Comparison of ENCODE assay signal across 18 mouse cellular contexts in the genomic region with DNA sequence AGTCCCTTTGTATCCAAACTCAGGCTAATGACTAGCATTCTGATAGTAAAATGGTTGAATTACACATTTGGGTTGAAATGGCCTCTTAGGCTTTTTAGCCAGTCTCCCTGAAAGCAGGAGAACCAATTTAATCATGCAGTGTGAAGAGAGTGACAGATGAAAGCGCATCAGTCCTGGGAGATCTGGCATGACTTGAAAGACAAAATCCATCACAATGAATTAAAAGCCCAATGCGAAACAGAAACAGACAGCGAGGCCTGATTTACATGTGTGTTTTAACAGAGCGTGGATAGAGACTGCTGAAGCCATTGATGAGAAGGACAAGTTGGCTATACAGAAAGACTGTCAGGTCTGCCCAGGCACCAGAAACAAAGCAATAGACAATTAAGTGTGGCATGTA.
DNase-seq lines count a peak whose midpoint lies in the region; ATAC-seq lines count a peak whose summit lies in the region.
"Had no signal": no experiment of that assay in that cellular context is flagged by ENCODE, and none has a peak within 500 bp of the region (broad histone marks: within the 10 kb centered on the region; RNA-seq: fewer than 3 reads in every experiment).

No protein-coding gene starts in this region.

- no peaks in the 10 kb centered on the region for H3K27me3 ChIP-seq in embryonic facial prominence, embryonic 11.5 days (ENCODE audit: control insufficient read depth, insufficient read depth, low read length)
- H3K27me3 ChIP-seq in embryonic facial prominence, embryonic 10.5 days (replicated peaks; ENCODE audit: low read depth, poor library complexity, severe bottlenecking): no peaks in the 10 kb centered on the region
- H3K27me3 ChIP-seq in hindbrain, embryonic 11.5 days (ENCODE audit: control insufficient read depth, insufficient read depth, low read length): no peaks in the 10 kb centered on the region
- no peaks in the 10 kb centered on the region for H3K27me3 ChIP-seq in midbrain, embryonic 13.5 days
- H3K27me3 ChIP-seq: embryonic facial prominence, embryonic 13.5 days; liver, embryonic 15.5 days had no signal

- no peaks in the 10 kb centered on the region for H3K36me3 ChIP-seq in embryonic facial prominence, embryonic 11.5 days (replicated peaks; ENCODE audit: control insufficient read depth, insufficient read depth, low read depth, low read length)
- H3K36me3 ChIP-seq in embryonic facial prominence, embryonic 10.5 days (replicated peaks): no peaks in the 10 kb centered on the region
- H3K36me3 ChIP-seq in hindbrain, embryonic 11.5 days (ENCODE audit: control insufficient read depth, insufficient read depth, low read length): no peaks in the 10 kb centered on the region
- no peaks in the 10 kb centered on the region for H3K36me3 ChIP-seq in midbrain, embryonic 13.5 days
- H3K36me3 ChIP-seq: embryonic facial prominence, embryonic 13.5 days; limb, embryonic 10.5 days; liver, embryonic 15.5 days had no signal

- no peak for ATAC-seq in embryonic facial prominence, embryonic 11.5 days (replicated peaks; ENCODE audit: insufficient number of reproducible peaks, low FRiP score, low TSS enrichment, low read depth)
- ATAC-seq in hindbrain, embryonic 11.5 days (ENCODE audit: low FRiP score): peak; percentile 82
- ATAC-seq in midbrain, embryonic 13.5 days: peak; percentile 96

- H3K9ac ChIP-seq in embryonic facial prominence, embryonic 11.5 days (replicated peaks; ENCODE audit: low read length): no peak overlapping the region
- H3K9ac ChIP-seq in hindbrain, embryonic 11.5 days (ENCODE audit: low read depth, low read length): no peak overlapping the region
- no peak overlapping the region for H3K9ac ChIP-seq in midbrain, embryonic 13.5 days (replicated peaks)
- H3K9ac ChIP-seq: embryonic facial prominence, embryonic 13.5 days; liver, embryonic 15.5 days had no signal

- H3K4me1 ChIP-seq in embryonic facial prominence, embryonic 11.5 days (ENCODE audit: control insufficient read depth, insufficient read depth, low read length): no peaks in the 10 kb centered on the region
- H3K4me1 ChIP-seq in embryonic facial prominence, embryonic 10.5 days: no peaks in the 10 kb centered on the region
- H3K4me1 ChIP-seq in hindbrain, embryonic 11.5 days (replicated peaks; ENCODE audit: control insufficient read depth, insufficient read depth, low read length): no peaks in the 10 kb centered on the region
- H3K4me1 ChIP-seq in midbrain, embryonic 13.5 days (replicated peaks): 0 out of 2 replicates have a peak, but pooled peaks cover 4% of the 10 kb centered on the region
- H3K4me1 ChIP-seq: embryonic facial prominence, embryonic 13.5 days; limb, embryonic 10.5 days; liver, embryonic 15.5 days had no signal

- 67% methylated on average over 4 of the region's 4 CpGs for WGBS in embryonic facial prominence, embryonic 11.5 days
- 63% methylated on average over 4 of the region's 4 CpGs for WGBS in embryonic facial prominence, embryonic 10.5 days
- 37% methylated on average over 4 of the region's 4 CpGs for WGBS in hindbrain, embryonic 11.5 days
- WGBS in midbrain, embryonic 13.5 days: 7% methylated on average over 4 of the region's 4 CpGs

- no peak overlapping the region for H3K4me3 ChIP-seq in embryonic facial prominence, embryonic 11.5 days (ENCODE audit: low read depth, low read length)
- no peak overlapping the region for H3K4me3 ChIP-seq in embryonic facial prominence, embryonic 10.5 days
- no peak overlapping the region for H3K4me3 ChIP-seq in hindbrain, embryonic 11.5 days (ENCODE audit: low read depth, low read length)
- no peak overlapping the region for H3K4me3 ChIP-seq in midbrain, embryonic 13.5 days (replicated peaks)
- H3K4me3 ChIP-seq: embryonic facial prominence, embryonic 13.5 days; limb, embryonic 10.5 days; liver, embryonic 15.5 days had no signal

- no peaks in the 10 kb centered on the region for H3K9me3 ChIP-seq in embryonic facial prominence, embryonic 11.5 days (replicated peaks; ENCODE audit: control insufficient read depth, low read length)
- no peaks in the 10 kb centered on the region for H3K9me3 ChIP-seq in embryonic facial prominence, embryonic 10.5 days
- H3K9me3 ChIP-seq in hindbrain, embryonic 11.5 days (ENCODE audit: control insufficient read depth, low read length): no peaks in the 10 kb centered on the region
- H3K9me3 ChIP-seq in midbrain, embryonic 13.5 days: no peaks in the 10 kb centered on the region
- H3K9me3 ChIP-seq: embryonic facial prominence, embryonic 13.5 days; limb, embryonic 10.5 days; liver, embryonic 15.5 days had no signal

- DNase-seq in embryonic facial prominence, embryonic 11.5 days (ENCODE audit: low spot score): peak; percentile 2
- no peak for DNase-seq in embryonic facial prominence, embryonic 10.5 days (ENCODE audit: low spot score)
- peak; percentile 36 for DNase-seq in hindbrain, embryonic 11.5 days (ENCODE audit: low spot score)
- DNase-seq in retina, embryonic 14.5 days (ENCODE audit: low spot score): peak; percentile 71
- no peak for DNase-seq in thymus, adult 18-20 months
- DNase-seq in kidney, adult 11 months: no peak
- no peak for DNase-seq in left cerebral cortex, adult 8-10 months (ENCODE audit: low spot score in 2 of 2)
- DNase-seq: cerebellum, adult 2 months; heart, adult 18-20 months; heart, postnatal 4 days; kidney, adult 9 months; layer of hippocampus, adult 9-11 months; right cerebral cortex, postnatal 14 days; thymus, postnatal 25 days had no signal

- no peak overlapping the region for H3K27ac ChIP-seq in embryonic facial prominence, embryonic 11.5 days (replicated peaks; ENCODE audit: low read depth, low read length)
- H3K27ac ChIP-seq in embryonic facial prominence, embryonic 10.5 days (replicated peaks): no peak overlapping the region
- no peak overlapping the region for H3K27ac ChIP-seq in hindbrain, embryonic 11.5 days (ENCODE audit: low read depth, low read length)
- H3K27ac ChIP-seq in midbrain, embryonic 13.5 days: no peak overlapping the region
- H3K27ac ChIP-seq: embryonic facial prominence, embryonic 13.5 days; limb, embryonic 10.5 days; liver, embryonic 15.5 days had no signal

- H3K4me2 ChIP-seq in embryonic facial prominence, embryonic 11.5 days (ENCODE audit: low read depth, low read length): no peak overlapping the region
- H3K4me2 ChIP-seq in hindbrain, embryonic 11.5 days (replicated peaks; ENCODE audit: low read depth, low read length): no peak overlapping the region
- H3K4me2 ChIP-seq in midbrain, embryonic 13.5 days (replicated peaks): no peak overlapping the region
- H3K4me2 ChIP-seq: embryonic facial prominence, embryonic 13.5 days; liver, embryonic 15.5 days had no signal

Comparison
In these comparisons a context has a peak if more than half of its experiments do, and no peak if none do; other contexts are left out.
1. DNase-seq: peak in embryonic facial prominence, embryonic 11.5 days (single experiment), hindbrain, embryonic 11.5 days (single experiment) and retina, embryonic 14.5 days (single experiment); none in embryonic facial prominence, embryonic 10.5 days (single experiment), thymus, adult 18-20 months (0 of 2), kidney, adult 11 months (single experiment) and left cerebral cortex, adult 8-10 months (0 of 2).